Mouse (Mus musculus): ENCODE data around the gene Ppp1r14b.

DNA sequence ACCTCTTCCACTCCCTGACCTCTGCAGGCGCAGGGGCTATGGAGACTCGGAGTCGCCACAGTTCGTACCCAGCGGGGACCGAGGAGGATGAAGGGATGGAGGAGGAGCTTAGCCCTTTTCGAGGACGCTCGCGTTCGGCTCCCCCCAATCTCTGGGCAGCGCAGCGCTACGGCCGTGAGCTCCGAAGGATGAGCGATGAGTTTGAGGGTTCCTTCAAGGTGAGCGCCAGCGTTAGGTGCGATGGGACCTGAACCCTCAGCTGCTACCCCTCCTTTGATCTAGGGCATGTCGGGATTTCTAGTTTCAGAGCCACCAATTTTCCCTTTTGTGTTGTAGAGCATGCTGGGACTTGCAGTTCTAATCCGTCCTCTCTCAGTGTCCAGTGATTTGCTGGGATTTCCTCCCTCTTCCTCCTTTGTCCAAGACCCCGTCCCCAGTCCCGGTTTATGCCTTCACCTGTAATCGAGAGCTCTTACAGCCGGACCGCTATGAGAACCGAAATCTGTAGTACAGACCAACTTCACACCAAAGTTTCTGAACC lies 24.1 kb upstream of the Ppp1r14b start:
- peak; percentile 78; the same call in 1 of the 2 replicates for TF ChIP-seq POLR2A (IDR thresholded peaks at IDR 0.05; ENCODE audit: extremely low read depth, insufficient read depth, low read length)
- TF ChIP-seq CTCF (IDR thresholded peaks at IDR 0.05; ENCODE audit: extremely low read depth, insufficient read depth, low read length), result no peak
